Mouse (Mus musculus): ENCODE measurements at regions not wholly inside any gene's neighbourhood (a gene's known extent, or its start where the extent isn't known, plus 50 kb on each side); places are given as distances from the start of the nearest gene placed in this dataset.
A peak's percentile ranks its signal among the peaks of the same experiment; 100 is the strongest.
"Not testable (repeated sequence)": the region's sequence is repeated elsewhere in the genome, so short reads cannot be mapped to it uniquely, and the experiment has no call there.

- peak; percentile 79 for DNase-seq
These were observed 118.1 kb downstream of the Mmrn1 start for GRCm38 (mm10) chr6:61042667-61043523.

- peak; percentile 36 for DNase-seq
These were observed 119.0 kb downstream of the Mmrn1 start for GRCm38 (mm10) chr6:61043524-61044450.

DNA sequence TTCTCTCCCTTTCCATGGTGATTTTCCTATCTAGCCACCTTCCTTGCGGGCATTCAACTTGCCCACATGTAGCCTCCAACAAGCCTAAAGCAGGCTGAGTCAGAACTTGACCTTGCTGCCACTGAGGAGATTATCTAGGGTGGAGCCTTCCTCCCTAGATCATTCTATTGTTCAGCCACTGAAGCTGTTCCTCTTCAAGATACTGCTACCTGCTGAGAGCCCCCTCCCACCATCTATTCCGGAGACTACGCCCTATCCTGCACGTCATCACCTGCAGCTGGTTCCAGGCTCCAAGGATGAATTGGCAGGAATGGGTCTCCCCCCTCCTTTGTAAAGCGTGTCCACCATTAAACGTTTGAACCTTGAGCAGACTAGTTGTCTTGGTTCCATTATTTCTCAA lies 122.9 kb downstream of the Mmrn1 start:
- not testable (repeated sequence) for DNase-seq

DNA sequence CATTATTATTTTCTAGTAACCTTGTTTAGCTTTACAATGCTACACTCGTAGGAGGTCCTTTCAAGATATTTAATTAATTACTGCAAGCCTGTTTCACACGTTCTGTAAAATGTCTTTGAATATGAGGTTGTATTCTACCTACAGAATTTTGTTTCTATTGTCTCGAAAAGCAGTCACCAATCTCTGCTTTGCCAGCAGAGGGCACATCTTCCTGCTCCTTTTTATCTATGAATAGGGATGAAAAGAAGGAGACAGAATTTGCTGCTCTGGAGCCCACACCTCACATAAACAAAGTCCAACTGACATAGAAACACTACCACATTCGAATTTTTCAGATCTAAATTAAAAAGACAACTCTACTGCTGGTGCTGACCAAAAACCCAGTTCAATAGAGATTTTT lies 117.0 kb upstream of the Ccser1 start:
- peak; percentile 56 for DNase-seq

- no peak for DNase-seq
These were observed 114.4 kb upstream of the Ccser1 start for GRCm38 (mm10) chr6:61065769-61066168.

DNA sequence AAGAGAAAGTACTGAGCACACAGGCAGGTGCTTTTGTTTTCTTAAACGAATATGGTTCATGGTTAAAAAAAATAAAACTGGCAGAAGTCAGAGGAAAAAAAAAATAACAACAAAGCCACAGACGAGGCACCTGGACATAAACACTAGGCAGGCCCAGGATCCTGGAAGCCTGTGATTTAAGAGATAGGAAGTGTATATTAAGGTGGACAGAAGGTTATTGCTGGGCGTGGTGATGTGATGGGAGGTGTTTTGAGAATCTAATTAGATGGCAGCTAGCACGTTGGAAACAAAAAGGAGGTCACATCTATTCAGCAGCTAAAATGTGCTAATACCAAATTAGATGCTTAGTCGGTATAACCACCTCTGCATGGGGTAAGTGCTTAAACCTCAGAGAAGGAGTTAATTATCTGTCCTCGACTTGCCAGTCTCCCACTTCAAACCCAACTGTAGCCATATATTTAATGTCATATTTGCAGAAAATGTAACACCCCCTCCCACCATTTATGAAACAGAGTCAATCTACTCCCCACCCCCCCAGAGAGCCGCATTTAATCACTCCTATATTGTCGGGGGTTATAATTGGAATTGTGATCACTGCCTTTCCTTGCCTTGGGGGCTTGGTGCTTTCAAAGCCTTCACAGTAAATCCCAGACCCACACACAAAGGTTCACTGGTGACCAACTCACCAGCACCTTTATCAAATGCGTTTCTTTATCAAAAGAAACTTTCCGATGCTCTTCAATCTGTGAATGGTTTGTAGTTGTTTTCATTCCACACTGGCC lies 113.4 kb upstream of the Ccser1 start:
- peak; percentile 50 for DNase-seq

GRCm38 (mm10) chr6:61067355-61068116 lies 112.6 kb upstream of the Ccser1 start:
- DNase-seq: peak; percentile 37

- DNase-seq: peak; percentile 29
These were observed 112.0 kb upstream of the Ccser1 start for GRCm38 (mm10) chr6:61068117-61068489.

DNA sequence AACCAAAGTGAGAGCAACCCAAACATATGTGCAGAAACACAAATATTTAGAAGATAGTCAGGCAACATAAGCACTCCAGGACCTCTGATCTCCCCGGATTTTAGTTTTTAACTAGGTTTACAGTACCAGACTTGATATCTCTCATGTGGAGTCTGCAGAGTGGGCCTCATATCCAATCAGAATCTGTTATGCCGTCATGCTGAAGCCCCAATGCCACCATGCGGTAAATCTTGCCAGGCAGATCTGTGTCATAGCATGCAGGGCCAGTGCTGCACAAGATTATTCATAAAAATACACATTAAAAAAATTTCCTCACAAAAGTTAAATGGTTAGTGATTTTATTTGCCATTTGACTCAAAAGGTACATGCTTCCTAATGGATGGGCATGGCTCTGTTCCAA lies 106.9 kb upstream of the Ccser1 start:
- no peak for DNase-seq

- no peak for DNase-seq
These were observed 106.3 kb upstream of the Ccser1 start for GRCm38 (mm10) chr6:61073794-61074193.

- no peak for DNase-seq
These were observed 105.4 kb upstream of the Ccser1 start for GRCm38 (mm10) chr6:61074700-61075099.

DNA sequence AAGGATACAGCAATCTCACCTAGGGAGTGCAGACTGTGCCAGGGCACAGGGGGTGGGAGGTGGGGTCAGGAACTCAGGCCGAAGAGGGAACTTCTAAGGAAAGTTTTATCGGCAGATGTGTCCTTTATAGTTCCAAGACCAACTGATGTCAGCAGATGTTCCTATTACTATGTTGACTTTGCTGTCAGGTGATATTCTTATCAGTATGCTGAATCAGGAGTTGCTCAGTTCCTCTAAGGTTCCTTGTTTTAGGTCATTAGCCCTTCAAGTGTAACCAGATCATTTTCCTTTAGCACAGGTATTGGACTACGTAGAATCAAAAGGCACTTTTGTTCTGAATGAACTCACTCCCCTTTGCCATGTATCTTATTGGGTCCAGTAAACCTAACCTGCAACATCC lies 101.6 kb upstream of the Ccser1 start:
- no peak for DNase-seq

DNA sequence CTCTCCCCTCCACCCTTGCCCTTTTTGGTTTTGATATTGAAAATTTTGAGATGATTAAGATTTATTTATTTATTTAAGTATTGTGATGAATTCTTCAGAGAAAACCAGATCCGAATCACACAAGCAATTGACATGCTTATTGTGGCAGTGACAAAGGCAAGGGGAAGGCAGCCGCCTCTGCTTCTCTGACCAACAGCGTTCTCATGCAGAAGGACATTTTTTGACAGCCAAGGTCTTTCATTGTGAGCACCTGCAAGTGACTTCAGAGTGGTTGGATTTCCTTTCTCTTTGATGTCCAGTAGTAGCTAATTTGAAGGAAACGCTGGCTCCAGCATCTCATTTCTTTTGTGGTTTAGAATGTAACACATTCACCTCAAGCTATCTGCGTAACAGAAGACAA lies 99.5 kb upstream of the Ccser1 start:
- no peak for DNase-seq

- DNase-seq: no peak
These were observed 96.8 kb upstream of the Ccser1 start for GRCm38 (mm10) chr6:61083346-61083745.

DNA sequence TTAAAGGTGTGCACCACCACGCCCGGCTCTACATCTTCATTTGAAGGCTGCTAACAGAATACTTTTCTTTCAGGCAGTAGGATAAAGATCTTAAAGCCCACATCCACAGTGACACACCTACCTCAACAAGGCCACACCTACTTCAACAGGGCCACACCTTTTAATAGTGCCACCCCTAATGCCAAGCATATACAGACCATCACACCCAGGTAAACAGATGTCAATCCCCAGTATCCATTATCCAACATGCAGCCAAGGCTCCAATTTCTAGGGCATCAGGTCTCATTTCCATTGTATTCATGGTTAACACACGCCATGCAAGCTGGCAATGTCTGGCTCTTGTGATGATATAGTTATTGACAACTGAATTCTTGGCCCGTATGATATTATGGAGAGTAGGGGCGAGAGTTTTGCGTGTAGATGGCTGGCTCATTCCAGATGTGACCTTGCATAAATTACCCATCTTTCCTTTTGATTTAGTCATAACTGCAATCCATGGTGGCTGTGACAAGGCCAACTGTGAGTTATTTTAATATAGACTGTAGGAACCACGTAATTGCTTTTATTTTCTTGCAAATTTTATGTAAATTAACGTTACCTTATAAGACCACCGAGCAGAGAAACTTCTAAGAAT lies 80.7 kb upstream of the Ccser1 start:
- no peak for DNase-seq

GRCm38 (mm10) chr6:61099982-61100365 lies 80.2 kb upstream of the Ccser1 start:
- DNase-seq: peak; percentile 9

GRCm38 (mm10) chr6:61101972-61102371 lies 78.2 kb upstream of the Ccser1 start:
- DNase-seq: peak; percentile 26

DNA sequence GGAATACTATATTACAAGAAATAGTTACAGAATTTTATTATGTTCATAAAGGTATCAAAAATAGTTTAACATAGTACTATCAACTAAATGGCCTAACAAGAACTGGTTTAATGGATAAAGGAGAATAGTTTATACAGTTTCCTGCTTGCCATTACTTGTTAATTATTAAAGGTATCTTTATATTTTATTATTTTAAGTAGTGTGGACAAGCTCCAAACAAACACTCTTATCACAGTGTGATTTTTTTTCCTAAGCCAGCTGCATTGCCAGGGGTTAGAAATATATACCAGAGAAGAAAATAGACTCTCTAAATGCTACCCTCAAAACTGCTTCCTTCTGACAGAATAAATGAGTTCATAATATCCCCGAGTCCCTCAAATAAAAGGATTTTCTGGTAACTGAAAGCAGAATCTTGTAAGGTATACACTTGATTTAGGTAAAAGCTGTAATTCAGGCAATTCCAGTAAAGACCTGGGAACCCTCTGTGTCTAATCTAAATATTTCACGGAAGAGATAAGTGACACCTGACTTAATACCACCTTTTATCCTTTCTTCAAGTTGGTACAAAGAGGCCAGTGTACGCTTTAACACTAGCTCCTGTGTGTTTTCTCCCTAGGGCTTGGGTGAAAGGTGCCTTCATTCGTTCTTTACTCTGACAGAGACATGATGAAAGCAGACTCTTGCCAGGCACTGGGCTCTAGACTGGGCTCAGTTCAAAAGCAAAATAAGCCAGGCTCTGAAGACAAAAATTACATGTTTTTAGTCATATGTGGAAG lies 76.5 kb upstream of the Ccser1 start:
- DNase-seq: no peak

DNA sequence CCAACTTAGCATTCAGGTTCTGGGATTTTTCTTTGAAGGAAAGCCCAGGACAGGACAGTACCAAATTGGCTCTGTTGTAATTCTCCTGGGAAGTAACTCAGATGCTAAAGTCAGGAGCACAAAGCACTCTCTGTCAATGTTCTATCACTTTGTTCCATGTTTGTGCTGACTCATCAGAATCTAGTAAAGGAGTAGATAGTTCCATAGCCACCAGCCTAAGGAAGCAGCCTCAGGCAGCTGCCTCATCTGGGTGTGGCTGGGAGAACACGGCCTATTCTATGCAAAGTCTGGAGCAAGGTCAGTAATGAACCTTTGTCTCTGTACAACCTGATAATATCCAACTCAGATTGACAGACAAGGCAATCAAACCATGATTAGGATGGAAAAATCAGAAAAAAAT lies 64.9 kb upstream of the Ccser1 start:
- no peak for DNase-seq

DNA sequence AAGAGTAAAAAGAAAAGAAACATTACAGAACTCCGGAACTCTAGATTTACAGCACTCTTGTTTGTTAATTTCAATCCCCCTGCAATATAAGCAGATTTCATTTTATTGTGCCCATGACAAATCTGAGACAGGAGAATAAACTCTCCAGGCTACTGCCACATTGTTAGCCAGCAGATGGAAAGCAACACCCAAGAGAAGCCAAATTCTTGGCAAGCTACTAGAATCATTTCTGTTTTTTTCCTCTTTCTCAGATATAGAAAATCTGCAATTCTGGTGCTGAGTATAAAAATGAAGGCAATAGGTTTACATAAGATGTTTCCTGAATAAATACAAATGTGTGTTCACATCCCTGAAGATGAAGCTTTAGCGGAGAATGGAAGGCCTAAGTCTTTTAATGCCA lies 60.5 kb upstream of the Ccser1 start:
- no peak for DNase-seq

- no peak for DNase-seq
These were observed 54.7 kb upstream of the Ccser1 start for GRCm38 (mm10) chr6:61125431-61125830.

Data from retina, postnatal 1 day (tissue).